Mouse (Mus musculus) lung, adult 18-20 months (tissue): ENCODE results near the gene Otop3.

Source experiments
- DNase-seq, 2 experiments: peaks; one replicate each; pipeline ENCODE4 v3.0.0; 2022; ENCODE audit warnings: mixed read lengths in 2 of 2

The Otop3 gene

DNA sequence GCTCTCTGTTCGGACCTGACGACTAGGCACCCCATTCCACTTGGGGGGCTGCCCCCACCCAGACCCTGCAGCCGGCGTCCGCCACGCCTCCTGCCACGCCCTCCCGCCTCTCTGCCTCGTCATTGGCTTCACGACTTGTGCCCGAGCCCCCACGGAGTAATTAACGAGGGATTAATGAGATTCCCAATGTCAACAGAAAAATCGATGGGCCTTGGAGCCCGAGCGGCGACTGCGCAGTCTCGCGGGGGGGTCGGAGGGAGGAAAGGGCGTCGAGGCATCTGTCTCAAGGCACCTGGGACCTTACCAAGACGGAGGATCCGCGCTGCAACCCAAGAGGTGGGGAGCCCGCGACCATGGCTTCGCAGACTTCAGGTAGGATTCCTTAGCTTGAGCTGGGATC is at the start of gene Otop3:
Otop3 (plus strand) TSS at position 201 of the 400 bp plus-strand sequence.
- no peak for DNase-seq

DNA sequence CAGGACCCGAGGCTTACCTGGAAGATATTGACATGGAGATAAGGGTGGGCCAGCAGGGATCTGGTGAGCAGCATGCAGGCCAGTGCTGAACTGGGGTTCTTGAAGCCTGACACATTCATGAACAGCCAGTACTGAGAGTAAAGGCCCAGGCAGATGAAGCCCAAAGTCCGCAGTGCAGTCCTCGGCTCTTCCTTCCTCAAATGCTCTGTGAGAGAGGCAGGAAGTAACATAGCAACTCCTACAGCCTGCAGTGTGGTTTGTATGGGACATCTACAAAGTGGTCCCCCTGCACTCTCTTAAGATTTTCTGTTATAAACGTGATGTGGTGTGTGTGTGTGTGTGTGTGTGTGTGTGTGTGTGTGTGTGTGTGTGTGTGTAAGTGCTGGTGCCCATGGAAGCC is 49.2 kb upstream of the Otop3 start:
- no peak for DNase-seq

DNA sequence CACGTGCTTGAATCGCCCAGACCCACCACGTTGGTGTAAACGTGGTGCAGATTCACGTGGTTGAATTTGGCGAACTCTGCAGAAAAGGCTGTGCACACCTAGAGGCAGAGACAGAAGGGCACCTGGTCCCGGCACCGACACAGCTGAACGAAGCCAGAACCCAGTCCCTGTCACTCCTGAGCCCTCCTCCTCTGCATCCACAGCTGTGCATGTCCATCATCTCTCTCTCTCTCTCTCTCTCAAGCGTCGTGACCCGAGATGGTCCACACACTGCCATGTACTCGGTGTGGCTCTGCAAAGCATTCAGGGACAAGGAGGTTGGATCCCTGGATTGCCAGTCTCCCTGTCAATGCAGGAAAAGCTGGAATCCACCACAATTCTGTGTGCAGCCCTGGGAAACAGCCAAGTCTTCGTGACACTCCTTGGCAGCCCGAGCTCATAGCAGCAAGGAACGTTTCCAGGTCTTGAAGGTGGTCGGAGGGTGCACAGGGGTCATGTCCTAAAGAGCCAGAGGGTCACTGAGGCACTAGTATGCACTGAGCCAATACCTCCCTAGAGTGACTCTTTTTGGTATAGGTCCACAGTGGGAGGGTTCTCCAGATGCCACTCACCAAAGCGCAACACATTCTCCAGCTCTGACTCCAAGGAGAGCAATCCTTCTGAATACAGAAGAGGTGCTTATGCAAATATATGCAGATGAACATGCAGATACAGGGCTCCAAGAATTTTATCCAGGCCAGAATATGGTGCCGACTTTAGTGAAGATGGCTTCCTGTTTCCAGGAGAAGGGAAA is 48.1 kb upstream of the Otop3 start:
- DNase-seq: no peak

DNA sequence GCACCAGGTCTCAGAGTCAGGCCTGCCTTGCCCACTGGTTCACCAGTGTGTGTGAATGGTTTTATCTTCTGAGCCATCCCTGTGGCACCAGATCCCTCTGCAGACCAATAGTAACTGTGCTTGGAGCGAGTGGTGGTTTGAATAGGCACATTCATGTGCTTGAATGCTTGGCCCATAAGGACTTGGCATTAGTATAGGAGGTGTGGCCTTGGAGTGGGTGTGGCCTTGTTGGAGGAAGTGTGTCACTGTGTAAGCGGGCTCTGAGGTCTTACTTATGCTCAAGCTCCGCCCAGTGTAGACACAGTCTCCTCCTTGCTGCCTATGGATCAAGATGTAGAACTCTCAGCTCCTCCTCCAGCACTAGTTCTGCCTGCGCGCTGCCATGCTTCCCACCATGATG is 47.1 kb upstream of the Otop3 start:
- DNase-seq: no peak

DNA sequence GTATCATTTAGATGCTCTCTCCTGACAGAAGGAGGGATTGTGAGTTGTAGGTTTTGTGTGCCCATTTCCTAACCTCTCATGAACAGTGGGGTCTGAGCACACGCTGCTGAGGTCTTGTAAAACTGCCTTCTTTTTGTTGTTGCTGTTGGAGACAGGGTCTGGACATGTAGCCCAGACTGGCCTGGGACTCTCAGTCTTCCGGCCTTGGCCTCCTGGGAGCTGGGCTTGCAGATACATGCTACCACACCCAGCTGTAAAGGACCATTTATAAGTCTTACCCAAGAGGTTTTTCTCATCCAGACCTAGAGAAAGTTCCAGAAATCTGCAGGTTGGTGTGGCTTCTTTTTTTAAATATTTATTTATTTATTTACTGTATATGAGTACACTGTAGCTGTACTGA is 46.2 kb upstream of the Otop3 start:
- DNase-seq: no peak

DNA sequence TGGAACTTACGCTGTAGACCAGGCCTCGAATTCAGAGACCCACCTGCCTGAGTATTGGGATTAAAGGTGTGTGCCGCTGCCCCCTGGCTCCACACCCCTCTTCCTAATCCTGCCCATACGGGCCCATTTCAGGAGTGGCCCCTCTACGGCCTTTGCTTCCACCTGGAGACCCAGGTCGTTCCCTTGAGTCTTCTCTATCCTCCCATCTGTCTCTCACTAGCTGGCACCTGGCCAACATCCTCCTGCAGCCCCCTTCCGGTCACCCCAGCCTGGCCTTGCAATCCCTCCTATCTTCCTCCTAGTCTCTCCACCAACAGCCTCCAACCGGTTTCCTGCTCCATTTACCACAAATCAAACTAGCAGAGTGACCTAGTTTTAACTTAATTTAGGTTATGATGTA is 44.6 kb upstream of the Otop3 start:
- DNase-seq: no peak

DNA sequence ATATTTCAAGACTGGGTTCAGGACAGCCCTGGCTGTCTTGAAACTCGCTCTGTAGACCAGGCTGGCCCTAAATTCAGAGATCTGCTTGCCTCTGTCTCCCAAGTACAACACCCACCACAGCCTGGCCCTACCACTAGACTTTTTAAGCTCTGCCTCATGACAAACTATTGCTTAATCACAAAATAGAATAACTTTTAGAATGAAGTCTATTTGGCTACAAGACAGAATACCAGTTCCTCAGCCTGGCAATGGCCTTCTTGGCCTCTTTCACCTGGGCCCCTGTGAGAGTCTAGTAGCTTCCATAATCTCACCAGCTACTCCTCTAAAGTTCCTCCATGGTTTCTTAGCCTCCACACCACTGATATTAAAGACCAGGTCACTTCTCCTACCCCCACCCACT is 44.2 kb upstream of the Otop3 start:
- no peak for DNase-seq

DNA sequence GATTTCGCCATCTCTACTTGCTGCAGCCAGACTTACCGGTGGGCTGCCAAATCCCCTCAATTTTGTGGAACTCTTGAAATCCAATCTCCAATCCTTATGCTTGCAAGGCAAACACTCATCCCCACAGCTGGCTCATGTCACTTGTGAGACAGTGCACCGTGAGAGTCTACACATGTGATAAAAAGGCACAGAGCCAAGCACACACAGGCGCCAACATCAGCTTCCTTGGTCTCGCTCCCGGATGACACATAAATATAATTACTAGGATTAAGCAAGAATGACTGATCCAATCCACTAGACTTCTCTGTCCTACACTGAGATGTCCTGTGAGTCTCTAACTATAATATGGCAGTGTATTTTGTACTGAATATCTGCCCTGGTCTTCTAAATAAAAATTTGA is 43.6 kb upstream of the Otop3 start:
- peak; percentile 67 to 70 for DNase-seq

DNA sequence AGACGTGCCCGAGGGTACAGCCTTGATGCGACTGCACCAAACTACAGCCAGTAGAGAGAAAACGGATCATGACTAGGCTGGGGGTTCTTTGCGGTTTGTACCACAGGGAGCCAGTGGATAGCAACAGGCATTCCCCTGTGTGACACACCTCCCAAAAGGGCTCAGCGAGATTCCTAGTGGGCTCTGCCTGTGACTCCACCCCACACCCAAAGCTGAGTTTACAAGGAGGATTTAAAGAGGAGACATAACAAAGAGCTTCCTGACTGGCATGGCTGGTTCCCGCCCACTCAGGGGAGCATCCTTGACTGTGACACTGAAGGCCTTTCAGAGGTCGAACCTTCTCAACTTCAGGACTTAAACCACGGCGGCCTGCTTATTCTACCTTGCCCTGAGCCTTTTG is 43.0 kb upstream of the Otop3 start:
- no peak for DNase-seq

DNA sequence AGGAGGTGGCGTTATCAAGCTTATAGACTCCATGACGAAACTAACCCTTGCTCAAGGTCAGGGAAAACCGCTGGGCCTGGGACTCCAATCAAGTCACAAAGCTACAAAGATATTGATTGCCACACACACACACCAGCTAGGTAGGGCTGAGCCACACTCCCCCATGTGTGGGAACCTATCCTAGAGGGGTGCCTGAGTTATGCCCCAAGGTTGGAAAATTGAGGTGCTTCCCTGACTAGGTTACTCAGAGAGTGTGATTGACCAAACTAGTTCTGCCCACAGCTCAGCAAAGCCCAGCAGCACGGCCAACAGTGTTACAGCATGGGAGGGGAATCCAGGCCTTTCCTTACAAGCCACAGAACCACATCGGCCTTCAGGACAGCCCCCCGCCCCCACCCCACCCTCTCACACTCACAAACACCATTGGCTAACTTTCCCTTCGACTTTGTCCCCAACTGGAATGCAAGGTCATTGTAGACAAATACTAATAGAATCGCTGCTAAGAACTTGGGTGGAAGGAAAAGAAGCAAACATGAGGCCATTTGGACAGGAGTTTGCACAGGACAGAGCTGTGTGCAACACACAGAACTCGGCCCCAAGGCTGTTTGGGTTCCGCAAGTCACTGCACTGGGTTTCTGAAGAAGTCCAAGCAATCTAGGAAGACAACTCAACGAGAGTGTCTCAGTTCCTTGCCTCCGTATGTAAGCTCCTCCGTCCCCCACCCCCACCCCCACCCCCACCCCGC is 41.7 kb upstream of the Otop3 start:
- no peak for DNase-seq

DNA sequence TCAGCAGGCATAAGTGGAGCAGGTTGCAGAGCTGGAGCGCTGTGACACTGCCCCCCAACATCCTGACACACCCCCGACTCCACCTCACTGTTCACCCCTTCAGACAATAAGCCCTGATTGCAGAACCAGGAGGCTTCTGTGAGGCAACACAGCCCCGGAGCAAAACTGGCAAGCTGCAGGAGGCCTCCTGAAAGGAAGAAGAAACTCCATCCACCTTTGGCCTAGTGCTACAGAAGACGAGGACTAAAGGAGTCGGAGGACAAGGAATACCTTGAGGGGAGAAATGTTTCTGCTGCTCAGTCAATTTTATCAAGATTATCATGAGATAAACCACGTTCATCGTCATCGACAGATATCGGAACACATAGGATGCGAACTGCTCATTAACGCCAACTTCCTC is 38.6 kb upstream of the Otop3 start:
- no peak for DNase-seq

DNA sequence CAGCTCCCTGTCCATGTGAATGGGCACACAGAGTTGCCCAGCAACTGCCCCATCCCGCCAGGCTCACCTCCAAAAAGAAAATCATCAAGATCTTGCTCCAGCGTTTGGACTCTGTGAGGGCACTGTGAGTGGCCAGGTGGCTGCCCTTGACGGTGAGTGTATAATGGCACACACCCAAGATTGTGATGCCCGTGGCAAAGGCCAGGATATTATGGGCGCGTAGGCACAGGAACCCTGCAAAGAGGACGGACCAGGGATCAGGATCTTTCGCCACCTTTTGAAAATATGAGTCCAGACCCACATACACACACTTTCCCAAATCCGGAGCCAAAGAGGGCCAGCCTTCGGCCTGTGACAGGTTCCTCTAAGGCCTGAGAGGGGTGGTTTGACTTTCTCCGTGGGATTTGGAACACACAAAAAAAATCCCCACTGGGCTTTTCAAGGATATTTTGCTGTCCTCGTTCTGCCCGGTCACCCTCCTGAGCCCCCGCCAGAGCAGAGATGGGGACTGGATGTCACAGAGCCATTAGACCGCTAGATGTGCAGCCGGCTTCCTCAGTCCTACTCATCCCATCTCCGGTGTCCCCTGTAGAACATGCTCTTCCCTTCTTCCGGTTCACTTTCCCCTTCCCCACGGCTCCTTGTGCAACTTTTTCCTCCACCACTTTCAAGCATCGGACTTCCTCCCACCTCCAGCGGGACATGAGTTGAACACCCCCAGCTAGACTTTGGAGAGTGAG is 37.9 kb upstream of the Otop3 start:
- DNase-seq: peak; percentile 40 to 62

DNA sequence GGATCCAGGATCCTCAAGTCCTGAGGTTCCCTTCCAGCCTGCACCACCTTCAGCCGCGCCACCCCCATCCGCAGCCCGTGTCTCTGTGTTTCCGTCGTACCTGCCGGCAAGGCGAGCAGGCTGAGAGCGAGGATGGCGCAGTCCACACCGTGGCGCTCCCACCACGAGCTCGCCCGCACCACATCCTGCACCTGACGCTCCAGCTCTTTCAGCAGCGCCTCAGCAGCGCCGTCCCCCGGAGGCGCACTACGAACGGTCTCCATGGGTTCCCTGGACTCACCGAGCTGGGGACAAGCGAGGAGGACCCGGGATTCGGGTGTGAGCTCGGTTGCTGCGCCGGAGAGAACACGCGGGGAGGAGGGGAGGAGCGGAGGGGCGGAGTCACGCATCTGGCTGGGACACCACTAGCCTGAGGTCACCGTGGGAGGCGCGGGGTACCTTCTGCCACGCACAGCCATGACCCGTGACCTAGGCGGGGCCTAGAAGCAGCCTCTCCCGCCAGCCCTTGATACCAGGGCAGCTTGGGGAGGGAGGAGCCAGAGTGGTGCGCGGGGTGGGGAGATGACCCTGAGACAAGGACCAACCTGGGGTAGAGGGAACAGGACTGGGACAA is 37.2 kb upstream of the Otop3 start, which contains the start of gene Fads6:
Fads6 (minus strand) TSS at position 450 of the 613 bp plus-strand sequence.
- DNase-seq: peak; percentile 65 to 77

DNA sequence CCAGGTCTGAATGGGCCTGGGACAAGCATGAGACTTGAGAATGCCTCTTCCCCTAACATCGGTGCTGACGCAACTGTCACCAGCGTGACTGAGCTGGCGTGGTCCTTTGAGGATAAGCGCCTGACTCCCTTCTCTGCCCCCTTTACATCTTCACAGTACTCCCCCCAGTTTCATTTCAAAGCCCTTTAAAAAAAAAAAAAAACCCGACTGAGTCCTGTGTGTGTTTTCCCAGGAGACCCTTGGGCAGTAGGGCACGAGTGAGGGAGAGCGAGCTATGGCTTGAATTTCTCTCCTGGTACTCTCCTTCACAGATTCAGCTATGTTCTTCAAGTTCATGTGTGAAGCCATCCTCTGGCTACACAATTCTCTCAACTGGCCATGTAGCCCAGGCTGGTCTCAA is 36.4 kb upstream of the Otop3 start:
- no peak for DNase-seq

DNA sequence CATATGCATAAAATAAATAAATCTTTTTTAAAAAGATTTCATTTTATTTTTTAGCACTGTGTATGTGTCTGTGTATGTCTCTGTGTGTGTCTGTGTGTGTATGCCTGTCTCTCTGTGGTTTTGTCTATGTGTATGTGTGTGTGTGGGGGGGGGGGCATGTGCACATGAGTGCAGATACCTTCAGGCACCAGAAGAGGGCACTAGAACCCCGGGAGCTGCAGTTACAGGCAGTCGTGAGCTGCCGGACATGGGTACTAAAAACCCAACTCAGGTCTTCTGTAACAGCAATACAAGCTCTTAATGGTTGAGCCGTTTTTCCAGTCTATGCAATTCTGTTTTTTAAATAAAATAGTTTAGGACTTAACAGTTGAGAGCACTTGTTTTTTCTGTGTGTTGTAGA is 33.8 kb upstream of the Otop3 start:
- DNase-seq: no peak

DNA sequence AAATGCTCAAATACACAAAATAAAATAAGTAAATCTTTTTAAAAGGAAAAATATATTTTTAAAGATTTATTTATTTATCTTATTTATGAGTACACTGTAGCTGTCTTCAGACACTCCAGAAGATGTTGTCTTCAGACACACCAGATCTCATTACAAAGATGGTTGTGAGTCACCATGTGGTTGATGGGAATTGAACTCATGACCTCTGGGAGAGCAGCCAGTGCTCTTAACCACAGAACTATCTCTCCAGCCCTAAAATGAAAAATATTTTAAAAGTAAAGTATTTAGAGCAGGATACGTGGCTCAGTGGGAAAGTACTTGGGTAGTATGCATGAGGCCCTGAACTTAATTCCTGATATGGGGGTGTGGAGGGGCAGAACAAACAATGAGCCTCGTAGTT is 33.2 kb upstream of the Otop3 start:
- no peak for DNase-seq

DNA sequence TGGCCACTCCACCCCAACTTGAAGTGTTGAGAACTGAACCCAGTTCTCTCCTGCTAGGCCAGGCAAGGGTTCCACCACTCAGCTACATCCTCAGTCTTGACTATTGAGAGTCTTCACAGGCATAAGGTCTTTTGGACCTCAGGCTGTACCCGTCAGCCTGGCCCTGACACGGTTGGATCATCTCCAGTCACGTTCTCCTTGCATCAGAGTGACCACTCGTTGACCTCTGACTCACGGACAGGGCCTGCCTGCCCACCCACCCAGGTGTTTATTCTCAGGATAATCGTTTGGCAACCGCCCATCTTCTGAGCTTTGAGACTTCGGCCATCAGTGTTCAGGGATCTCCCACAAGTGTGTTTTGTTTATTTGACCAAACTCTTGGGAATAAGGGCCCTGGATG is 31.4 kb upstream of the Otop3 start:
- DNase-seq: no peak

DNA sequence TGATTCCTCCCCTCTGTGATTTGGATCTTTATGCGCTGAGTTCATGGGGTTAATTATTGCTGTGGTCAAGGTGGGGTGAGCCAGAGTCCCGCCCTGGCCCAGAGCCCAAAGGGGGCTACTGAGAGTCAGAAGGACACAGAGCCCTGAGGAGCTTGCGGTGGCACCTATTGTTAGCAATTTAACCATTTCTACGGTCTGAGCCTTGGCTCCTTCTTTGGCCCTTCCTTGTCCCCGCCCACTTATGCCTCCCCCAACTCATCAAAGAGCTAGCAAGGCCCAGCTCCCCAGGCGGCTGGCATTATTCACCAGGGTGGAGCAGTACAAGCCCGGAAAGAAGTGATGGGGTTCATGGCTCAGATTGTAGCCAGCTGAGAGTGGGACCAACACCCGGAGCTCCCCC is 27.7 kb upstream of the Otop3 start, which contains the start of gene Otop2:
Otop2 (plus strand) TSS at position 301 of the 400 bp plus-strand sequence.
- no peak for DNase-seq

DNA sequence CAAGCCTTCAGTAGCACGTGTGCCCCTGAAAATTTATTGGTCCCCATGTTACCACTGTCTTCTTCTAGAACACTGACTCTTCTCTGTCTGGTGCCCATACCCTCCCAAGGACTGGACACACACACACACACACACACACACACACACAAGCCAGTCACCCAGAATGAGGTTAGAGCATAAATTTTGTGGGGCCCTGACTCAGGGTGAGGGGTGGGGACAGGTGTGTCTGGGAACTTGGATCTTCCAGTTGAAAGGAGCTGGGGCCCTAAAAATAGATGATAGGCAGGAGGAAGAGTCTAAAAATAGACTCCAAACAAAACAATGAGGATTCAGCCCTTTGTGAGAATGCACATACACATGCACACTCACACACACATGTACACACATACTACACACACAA is 25.8 kb upstream of the Otop3 start:
- no peak for DNase-seq

DNA sequence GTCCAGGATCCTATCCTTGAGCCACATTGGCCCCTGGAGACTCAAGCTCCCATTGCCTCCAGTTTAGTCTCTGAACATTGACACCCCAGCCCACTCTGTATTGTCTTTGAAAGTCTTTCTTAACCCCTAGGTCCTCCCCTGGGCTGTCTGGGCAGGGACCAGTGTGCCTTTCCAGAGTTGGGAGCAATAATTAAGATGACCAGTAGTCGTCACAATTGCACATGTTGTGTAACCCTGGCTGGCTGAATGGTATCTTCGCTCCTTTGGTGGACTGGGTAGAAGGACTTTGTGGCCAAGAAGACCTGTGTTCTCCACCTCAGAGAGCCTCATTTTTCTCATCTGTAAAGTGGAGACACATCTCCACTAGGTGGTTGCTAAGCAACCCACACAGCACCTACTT is 20.3 kb upstream of the Otop3 start:
- no peak for DNase-seq

DNA sequence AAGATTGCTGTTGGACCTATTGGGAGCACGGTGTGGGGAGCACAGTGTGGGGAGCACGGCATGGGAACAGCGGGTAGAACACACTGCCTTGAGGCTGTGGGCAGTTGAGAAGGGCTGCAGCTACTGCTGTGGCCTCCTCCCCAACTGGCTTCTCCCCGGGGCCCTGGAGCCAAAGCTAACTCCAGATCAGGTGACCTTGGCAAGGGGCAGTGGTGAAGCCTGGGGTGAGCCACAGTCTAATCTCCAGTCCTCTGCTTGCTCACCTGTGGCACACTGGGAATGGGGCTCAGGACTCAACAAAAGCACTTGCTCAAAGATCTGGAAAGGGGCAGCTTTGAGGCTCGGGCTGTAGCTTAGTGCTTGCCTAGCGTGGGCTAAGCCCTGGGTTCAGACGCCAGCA is 17.3 kb upstream of the Otop3 start:
- DNase-seq: no peak

DNA sequence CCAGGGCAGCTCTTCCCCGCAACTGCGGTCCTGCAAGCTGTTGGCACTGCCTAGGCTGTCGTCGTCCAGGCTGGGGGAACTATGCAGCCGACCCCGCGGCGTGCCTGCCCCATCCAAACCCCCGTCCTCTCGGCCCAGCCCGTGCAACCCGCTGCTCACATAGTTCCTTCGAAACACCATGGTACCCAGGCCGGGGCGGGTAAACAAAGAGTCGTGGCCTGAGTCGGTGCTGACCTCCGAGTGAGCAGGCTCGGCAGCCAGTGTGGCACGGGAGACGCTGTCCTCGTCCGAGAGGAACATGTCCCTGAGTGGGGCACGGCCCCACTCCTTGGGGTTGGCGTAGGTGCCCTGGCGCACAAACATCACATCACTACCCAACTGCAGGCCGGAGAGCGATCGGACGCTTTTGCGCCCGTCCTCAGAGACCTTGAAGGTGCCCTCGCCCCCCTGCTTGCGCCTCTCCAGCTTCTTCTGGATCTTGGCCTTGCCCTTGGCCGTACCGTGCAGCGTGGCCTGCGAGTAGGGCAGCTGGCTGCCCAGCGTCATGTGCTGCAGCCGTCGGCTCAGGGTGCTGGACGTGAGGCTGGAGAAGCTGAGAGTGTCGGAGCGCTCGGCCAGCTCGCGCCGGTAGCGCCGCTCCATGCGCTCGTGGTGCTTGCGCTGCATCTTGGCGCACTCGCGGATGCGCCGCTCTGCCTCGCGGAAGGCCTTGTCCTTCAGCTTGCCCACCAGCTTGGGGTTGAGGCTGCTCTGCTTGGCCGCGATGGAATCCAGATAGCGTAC is 16.1 kb upstream of the Otop3 start:
- no peak for DNase-seq
